Mouse (Mus musculus): Measurements from ENCODE around the gene Wbp1l. TPM values are rescaled to one million over a fixed set of nuclear protein-coding genes. Genes with fewer than 3 reads are reported as not detected.
"Not testable (repeated sequence)": the region's sequence is repeated elsewhere in the genome, so short reads cannot be mapped to it uniquely, and the experiment has no call there.

The Wbp1l gene
- total RNA-seq (2021): 10 to 100 TPM; 60.3 to 68.7 TPM
- long read RNA-seq, experiment 1, transcript Wbp1l-201 (5 exons, 3,911 nt): minor isoform, 9 of 85 reads
- long read RNA-seq, experiment 1, transcript Wbp1l-202 (4 exons, 3,865 nt): major isoform, 30 of 85 reads
- long read RNA-seq, experiment 1, transcript Wbp1l-204 (4 exons, 3,900 nt): minor isoform, 12 of 85 reads
- long read RNA-seq, experiment 1, partial matches to known transcripts: 3 of 85 reads
- long read RNA-seq, experiment 1, other reads (novel, unspliced or antisense): 31 of 85 reads
- long read RNA-seq, experiment 2, transcript Wbp1l-201 (5 exons, 3,911 nt): minor isoform, 12 of 57 reads
- long read RNA-seq, experiment 2, transcript Wbp1l-204 (4 exons, 3,900 nt): minor isoform, 8 of 57 reads
- long read RNA-seq, experiment 2, transcript Wbp1l-202 (4 exons, 3,865 nt): major isoform, 15 of 57 reads
- long read RNA-seq, experiment 2, partial matches to known transcripts: 3 of 57 reads
- long read RNA-seq, experiment 2, other reads (novel, unspliced or antisense): 19 of 57 reads

DNA sequence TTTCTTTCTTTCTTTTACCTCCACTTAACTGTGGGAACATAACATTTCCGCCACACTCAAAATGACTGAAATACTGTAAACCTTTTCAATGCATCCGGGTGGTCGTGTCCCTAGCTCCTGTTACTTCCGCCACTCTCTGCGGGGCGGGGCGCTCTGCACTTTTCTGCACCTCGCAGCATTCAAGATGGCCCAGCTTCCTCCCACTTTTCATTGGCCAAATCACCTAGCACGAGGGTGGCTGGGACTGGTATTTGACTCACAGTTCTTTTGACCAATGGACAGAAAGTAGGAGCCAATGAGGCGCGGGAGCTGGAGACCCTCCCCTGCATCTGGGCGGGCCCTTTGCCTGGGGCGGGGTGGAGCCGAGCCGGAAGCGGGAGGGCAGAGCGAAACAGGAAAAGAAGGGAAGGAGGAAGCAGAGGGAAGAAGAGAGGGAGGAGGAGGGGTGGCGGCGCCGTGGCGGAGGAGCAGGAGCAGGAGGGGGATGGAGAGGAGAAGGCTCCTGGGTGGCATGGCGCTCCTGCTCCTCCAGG, at the start of gene Wbp1l:
Gene Wbp1l (plus strand): TSS at position 365 of the 533 bp plus-strand sequence.
- peak; percentile 94 to 96 for DNase-seq
- intact Hi-C loops (cut with DNase I): no loop called here

DNA sequence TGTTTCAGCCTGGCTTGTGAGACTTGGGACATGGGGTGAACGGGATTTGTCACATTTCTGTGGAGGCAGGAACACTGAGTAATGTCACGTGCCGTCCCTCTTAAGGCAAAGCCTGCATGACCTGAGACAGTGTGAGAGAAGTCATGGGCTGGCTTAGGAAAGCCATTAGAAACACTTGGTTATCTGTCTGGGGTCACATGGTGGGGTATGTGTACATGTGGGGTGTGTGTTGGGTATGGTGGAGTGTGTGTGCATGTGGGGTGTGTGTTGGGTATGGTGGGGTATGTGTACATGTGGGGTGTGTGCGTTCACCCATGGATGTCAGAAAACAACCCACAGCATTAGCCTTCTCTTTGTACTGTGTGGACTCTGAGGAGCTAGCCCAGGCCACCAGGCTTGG, 48.5 kb upstream of the Wbp1l start:
- intact Hi-C loops (cut with DNase I): no loop called here
- no peak for DNase-seq

DNA sequence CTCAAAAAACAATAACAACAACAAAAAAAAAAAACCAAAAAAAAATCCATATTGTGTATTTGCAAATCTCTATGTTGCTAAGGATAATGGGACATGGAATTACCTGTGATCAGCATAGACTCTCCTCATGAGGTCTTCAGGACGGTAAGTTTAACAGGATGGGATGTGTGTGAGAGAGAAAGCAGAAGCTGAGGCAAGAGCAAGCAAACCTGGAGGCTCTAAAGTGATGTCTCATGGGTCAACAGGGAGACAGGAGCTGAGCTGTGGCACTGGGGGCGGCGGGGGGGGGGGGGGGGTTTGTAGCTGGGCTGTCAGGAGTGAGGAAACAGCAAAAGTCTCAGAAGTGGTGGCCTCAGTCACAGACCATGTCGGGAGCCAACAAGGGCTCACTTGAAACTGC, 46.4 kb upstream of the Wbp1l start:
- intact Hi-C loops (cut with DNase I): no loop called here
- DNase-seq: no peak

DNA sequence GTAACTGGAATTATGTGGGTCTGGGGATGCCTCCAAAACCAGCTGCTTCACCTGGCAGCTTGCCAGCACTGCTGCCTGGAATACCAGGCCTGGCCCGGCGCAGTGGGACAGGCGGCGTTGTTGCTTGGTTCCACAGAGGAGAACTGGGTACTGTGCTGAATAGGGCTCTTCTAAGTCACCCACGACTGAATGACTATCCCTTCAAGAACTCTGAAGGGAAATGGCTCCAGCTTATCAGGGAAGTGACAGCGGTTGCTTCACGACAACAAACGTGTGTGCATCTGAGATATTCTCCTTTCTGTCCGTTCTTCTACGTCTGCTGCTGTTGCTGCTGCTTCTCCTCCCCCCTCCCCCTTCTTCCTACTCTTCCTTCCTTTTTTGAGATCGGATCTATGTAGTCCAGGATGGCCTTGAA, 45.3 kb upstream of the Wbp1l start:
- DNase-seq: peak; percentile 50 to 67
- intact Hi-C loops (cut with DNase I): no loop called here

DNA sequence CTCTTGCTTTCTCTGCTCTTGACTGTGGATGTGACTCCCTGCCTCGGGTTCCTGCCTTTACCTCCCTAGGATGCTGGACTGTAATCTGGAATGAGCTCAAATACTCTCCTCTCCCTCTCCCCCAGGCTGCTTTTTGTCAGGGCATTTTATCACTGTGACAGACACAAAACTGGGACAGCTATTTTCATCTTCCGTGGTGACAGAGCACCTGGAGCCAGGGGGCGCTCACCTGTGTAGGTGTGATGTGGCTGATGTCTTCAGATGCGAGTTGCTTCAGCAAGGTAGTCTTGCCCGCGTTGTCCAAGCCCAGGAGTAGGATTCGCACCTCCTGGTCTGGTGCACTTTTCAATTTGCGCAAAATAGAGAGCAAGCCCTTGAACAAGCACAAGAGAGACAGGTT, 40.9 kb upstream of the Wbp1l start:
- intact Hi-C loops (cut with DNase I): no loop called here
- DNase-seq: no peak

- intact Hi-C loops (cut with DNase I): no loop called here
- no peak for DNase-seq
Observed at GRCm38 (mm10) chr19:46558631-46559030, 40.3 kb upstream of the Wbp1l start.

DNA sequence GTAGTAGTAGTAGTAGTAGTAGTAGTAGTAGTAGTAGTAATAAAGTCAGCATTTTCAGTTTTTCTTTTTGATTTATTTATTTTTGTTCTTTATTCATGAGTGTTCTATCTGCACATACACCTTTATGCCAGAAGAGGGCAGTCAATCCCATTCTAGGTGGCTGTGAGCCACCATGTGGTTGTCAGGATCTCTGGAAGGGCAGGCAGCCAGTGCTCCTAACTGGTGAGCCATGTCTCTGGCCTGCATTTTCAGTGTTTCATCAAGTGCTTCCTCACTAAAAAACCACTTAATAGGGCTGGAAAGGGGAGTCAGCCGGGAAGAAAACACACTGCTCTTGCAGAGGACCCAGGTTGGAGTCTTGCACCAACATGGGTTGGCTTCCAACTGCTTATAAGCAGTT, 36.8 kb upstream of the Wbp1l start:
- intact Hi-C loops (cut with DNase I): loop anchor here (2.0 kb wide), 1 partner anchor 33 kb away; no protein-coding TSS in a partner anchor
- peak; percentile 68 to 80 for DNase-seq

GRCm38 (mm10) chr19:46562581-46563515, 36.0 kb upstream of the Wbp1l start:
- intact Hi-C loops (cut with DNase I): loop anchor here (2.0 kb wide), 1 partner anchor 34 kb away; no protein-coding TSS in a partner anchor

GRCm38 (mm10) chr19:46563603-46564002, 35.3 kb upstream of the Wbp1l start:
- no peak for DNase-seq
- intact Hi-C loops (cut with DNase I): loop anchor here (2.0 kb wide), 1 partner anchor 35 kb away; no protein-coding TSS in a partner anchor

More at GRCm38 (mm10) chr19:46562581-46563515, 36.0 kb upstream of the Wbp1l start:
- peak; percentile 30 to 34 for DNase-seq

DNA sequence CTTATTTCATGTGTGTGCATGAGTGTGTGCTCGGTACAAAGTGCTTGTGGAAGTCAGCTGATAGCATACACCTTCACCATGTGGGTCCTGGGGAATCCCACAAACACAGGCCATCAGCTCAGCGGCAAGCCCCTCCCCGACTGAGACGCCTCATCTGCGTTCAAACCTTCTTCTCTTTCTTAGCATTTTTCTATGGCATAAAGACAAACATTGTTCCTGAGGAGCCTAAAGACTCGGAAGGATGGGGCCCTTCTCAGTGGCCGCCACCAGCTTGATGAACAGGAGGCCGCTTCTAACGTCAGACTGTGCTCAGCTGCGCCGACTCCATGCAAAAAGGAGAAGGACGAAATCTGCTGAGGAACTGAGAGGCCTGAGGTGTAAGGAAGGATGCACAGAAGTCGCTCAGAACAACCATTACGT, 34.8 kb upstream of the Wbp1l start:
- intact Hi-C loops (cut with DNase I): no loop called here

DNA sequence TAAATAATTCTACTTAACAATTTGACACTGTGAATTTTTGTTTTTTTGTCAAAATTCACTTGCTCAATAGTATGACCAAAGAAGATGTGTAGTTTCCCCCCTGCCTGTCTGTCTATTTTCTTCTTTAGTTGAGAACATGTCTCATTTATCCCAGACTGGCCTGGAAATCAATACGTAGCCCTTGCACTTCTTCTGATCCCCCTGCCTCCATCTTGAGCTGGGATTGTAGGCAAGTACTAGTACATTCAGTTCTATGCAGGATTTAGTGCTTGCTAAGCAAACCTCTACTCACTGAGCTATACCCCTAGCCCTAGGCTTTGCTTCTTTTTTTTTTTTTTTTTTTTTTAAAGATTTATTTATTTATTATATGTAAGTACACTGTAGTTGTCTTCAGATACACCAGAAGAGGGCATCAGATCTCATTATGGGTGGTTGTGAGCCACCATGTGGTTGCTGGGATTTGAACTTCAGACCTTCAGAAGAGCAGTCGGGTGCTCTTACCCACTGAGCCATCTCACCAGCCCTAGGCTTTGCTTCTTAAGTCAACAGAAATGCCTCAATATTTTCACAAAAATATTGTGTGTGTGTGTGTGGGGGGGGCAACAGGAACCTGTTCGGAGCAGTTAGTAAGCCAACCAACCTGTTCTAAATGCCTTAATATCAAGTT, 27.5 kb upstream of the Wbp1l start:
- intact Hi-C loops (cut with DNase I); DNase-seq: not testable (repeated sequence)

More for the DNA sequence above, 34.8 kb upstream of the Wbp1l start:
- DNase-seq: no peak

DNA sequence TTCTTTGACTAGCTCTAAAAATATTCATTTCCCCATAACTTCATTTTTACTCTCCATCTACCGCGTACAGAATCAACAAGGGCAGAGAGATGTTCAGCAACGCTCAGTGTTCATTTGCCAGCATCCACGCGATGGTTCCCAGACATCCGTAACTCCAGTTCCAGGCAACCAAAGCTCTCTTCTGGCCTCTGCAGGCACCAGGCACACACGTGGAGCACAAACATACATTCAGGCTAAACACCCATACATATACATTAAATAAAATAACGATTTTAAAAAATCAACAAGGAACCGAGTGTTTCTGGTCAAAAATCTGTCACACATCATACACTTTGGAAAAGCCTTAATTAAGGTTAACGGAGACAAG, 27.0 kb upstream of the Wbp1l start:
- DNase-seq: no peak
- intact Hi-C loops (cut with DNase I): no loop called here

DNA sequence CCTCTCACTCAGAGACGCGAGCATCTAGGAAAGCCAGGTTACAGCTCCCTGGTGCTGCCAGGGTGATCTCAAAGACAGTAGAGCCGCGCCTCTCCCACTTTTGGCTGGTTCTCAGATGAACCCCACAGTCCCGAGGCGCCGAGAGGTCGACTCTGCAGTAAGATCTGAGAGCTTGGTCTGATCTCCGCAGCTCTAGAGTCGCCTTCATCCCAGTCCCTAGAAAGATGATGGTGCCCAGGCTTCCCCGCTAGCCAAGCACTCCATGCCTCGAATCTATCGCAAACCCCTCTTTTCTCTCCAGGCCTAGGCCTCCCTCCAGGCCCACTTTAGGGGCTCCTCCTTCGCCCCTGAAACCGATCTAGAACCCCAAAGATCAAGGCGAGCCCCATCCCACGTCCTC, 26.3 kb upstream of the Wbp1l start:
- intact Hi-C loops (cut with DNase I): no loop called here
- DNase-seq: no peak

GRCm38 (mm10) chr19:46572951-46573937, 25.6 kb upstream of the Wbp1l start, which contains the start of the genes Arl3 and Sfxn2:
Gene Arl3 (minus strand): TSS chr19:46573198.
Gene Sfxn2 (plus strand): TSS chr19:46573365.
- peak; percentile 94 to 95 for DNase-seq
- intact Hi-C loops (cut with DNase I): no loop called here

GRCm38 (mm10) chr19:46573990-46574389, 24.9 kb upstream of the Wbp1l start:
- intact Hi-C loops (cut with DNase I): no loop called here
- no peak for DNase-seq

DNA sequence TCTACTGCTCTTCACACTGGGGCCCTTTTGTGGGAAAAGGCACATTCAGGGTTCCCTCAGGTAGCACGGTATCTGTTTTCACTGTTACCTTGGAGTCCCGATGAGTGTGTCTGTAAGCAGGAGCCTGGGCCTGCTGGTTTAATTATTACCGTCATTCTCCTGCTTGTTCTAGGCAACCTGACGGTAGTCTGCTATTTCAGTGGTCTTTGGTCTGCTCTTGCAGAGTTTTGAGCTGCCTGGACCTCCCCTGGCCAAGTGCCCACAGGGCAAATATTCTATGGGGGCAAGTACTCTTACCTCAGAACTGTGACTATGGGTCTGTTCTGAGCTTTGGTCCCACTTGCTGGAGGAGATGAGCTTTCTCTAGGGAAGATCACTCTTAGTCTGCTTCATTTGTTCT, 23.7 kb upstream of the Wbp1l start:
- no peak for DNase-seq
- intact Hi-C loops (cut with DNase I): loop anchor here (5.0 kb wide), 1 partner anchor 297 kb away; no protein-coding TSS in a partner anchor

GRCm38 (mm10) chr19:46587823-46588508, 10.9 kb upstream of the Wbp1l start:
- peak; percentile 88 to 93 for DNase-seq

GRCm38 (mm10) chr19:46591575-46591974, 7.3 kb upstream of the Wbp1l start:
- DNase-seq: no peak
- intact Hi-C loops (cut with DNase I): no loop called here

More at GRCm38 (mm10) chr19:46587823-46588508, 10.9 kb upstream of the Wbp1l start:
- intact Hi-C loops (cut with DNase I): loop anchor here (1.0 kb wide), 1 partner anchor 152 kb away; no protein-coding TSS in a partner anchor
